Mouse (Mus musculus) hindbrain, postnatal 0 days (tissue): ENCODE measurements around the gene Ap1g1. TPM values are rescaled to one million over a fixed set of nuclear protein-coding genes. Genes with fewer than 3 reads are reported as not detected.

Experiments
- ATAC-seq: fragments of 200-750 bp; cut with Nextera tagmentation; 2 replicates; pipeline ENCODE4 v1.8.0; 2017; ENCODE audit warnings: mild to moderate bottlenecking, moderate TSS enrichment, moderate library complexity
- DNase-seq: peaks from one replicate; pipeline ENCODE4 v3.0.0-alpha.2; 2015; ENCODE audit warnings: low spot score
- H3K27ac ChIP-seq: fragments of 300-500 bp; sonication (generic); 2 replicates; pipeline ENCODE4 v1.5.1; 2014; ENCODE audit warnings: mild to moderate bottlenecking
- H3K27me3 ChIP-seq: fragments of 300-500 bp; sonication (generic); 2 replicates; pipeline ENCODE4 v1.6.1; 2014; ENCODE audit warnings: low read length, mixed read lengths; ENCODE audit not compliant: insufficient read depth
- H3K36me3 ChIP-seq: fragments of 300-500 bp; sonication (generic); 2 replicates; pipeline ENCODE4 v1.6.1; 2014; ENCODE audit warnings: low read length, mixed read lengths; ENCODE audit not compliant: insufficient read depth
- H3K4me1 ChIP-seq: fragments of 300-500 bp; sonication (generic); 2 replicates; pipeline ENCODE4 v1.6.1; 2014; ENCODE audit warnings: antibody characterized with exemption, low read length, mixed read lengths; ENCODE audit not compliant: insufficient read depth
- H3K4me2 ChIP-seq: fragments of 300-500 bp; sonication (generic); 2 replicates; pipeline ENCODE4 v1.6.1; 2014; ENCODE audit warnings: low read depth, mild to moderate bottlenecking, low read length, moderate library complexity, mixed read lengths
- H3K4me3 ChIP-seq: fragments of 300-500 bp; sonication (generic); 2 replicates; pipeline ENCODE4 v1.5.1; 2014; ENCODE audit warnings: low read length
- H3K9ac ChIP-seq: fragments of 300-500 bp; sonication (generic); replicated peaks from 2 replicates; pipeline ENCODE4 v1.6.1; 2014; ENCODE audit warnings: mild to moderate bottlenecking, low read length, moderate library complexity, mixed read lengths
- H3K9me3 ChIP-seq: fragments of 300-500 bp; sonication (generic); 2 replicates; pipeline ENCODE4 v1.6.1; 2016; ENCODE audit warnings: low read length, mixed read lengths
- CTCF ChIP-seq: IDR thresholded peaks from 2 replicates; pipeline ENCODE4 v1.5.1; 2016; ENCODE audit warnings: antibody characterized with exemption, control low read depth, low read depth
- WGBS: fragments of 180-500 bp; shearing (Covaris S2); extraction: QIAGEN DNeasy Blood & Tissue Kit; methylation state at CpG from one replicate; pipeline ENCODE4 v1.1.7; 2014; 5-methylcytosine and 5-hydroxymethylcytosine counted together
- polyA plus RNA-seq: library from polyadenylated mRNA; unstranded; fragments of >200 nt; fragmentation: Nextera tagmentation; extraction: Ambion mirVana; gene quantifications from 2 replicates; pipeline ENCODE4 v1.2.1, GENCODE M21; 2015
- total RNA-seq: library from RNA; depleted of rRNA; stranded (reverse); fragments of >200 nt; gene quantifications from 2 replicates; pipeline ENCODE4 v1.2.3, GENCODE M21; 2014

Gene Ap1g1
- total and polyA plus RNA-seq, 2 experiments from 2014 or later = 34.0 to 67.9 TPM

- no peak for TF ChIP-seq CTCF
- Histone ChIP-seq H3K27ac (peak overlapping the region; percentile 95), H3K4me1 (peaks cover 9% of the 10 kb centered on the region; the same call in 1 of the 2 replicates), H3K4me3 (peak overlapping the region; percentile 96), H3K9me3 (no peaks in the 10 kb centered on the region), H3K27me3 (no peaks in the 10 kb centered on the region), H3K9ac (peak overlapping the region; percentile 94), H3K36me3 (no peaks in the 10 kb centered on the region), H3K4me2 (peak overlapping the region; percentile 96)
- WGBS = 21% methylated on average over 24 of the region's 24 CpGs
- ATAC-seq = no peak
- no peak for DNase-seq
Measured at GRCm38 (mm10) chr8:109779431-109780228, 1.3 kb downstream of the Ap1g1 start.

- no peaks in the 10 kb centered on the region for H3K36me3 ChIP-seq
- peak overlapping the region; percentile 96; the same call in 1 of the 2 replicates for H3K4me2 ChIP-seq
- no peak overlapping the region for H3K9ac ChIP-seq
- WGBS = 66% methylated on average over 4 of the region's 4 CpGs
- no peak overlapping the region for H3K27ac ChIP-seq
- no peaks in the 10 kb centered on the region for H3K9me3 ChIP-seq
- no peaks in the 10 kb centered on the region for H3K27me3 ChIP-seq
- no peak overlapping the region for H3K4me3 ChIP-seq
- ATAC-seq = no peak
- no peak for DNase-seq
- no peak for TF ChIP-seq CTCF
- peaks cover 9% of the 10 kb centered on the region; the same call in 1 of the 2 replicates for H3K4me1 ChIP-seq
Measured at GRCm38 (mm10) chr8:109780548-109780947, 2.2 kb downstream of the Ap1g1 start.

- Histone ChIP-seq H3K9me3 (no peaks in the 10 kb centered on the region), H3K36me3 (no peaks in the 10 kb centered on the region), H3K4me1 (no peaks in the 10 kb centered on the region), H3K4me3 (no peak overlapping the region), H3K4me2 (no peak overlapping the region), H3K27me3 (no peaks in the 10 kb centered on the region), H3K9ac (no peak overlapping the region), H3K27ac (no peak overlapping the region)
- DNase-seq (no peak), ATAC-seq (no peak)
- no peak for TF ChIP-seq CTCF
- 90% methylated on average over 2 of the region's 2 CpGs for WGBS
Measured at GRCm38 (mm10) chr8:109790938-109791337, 12.6 kb downstream of the Ap1g1 start.

DNA sequence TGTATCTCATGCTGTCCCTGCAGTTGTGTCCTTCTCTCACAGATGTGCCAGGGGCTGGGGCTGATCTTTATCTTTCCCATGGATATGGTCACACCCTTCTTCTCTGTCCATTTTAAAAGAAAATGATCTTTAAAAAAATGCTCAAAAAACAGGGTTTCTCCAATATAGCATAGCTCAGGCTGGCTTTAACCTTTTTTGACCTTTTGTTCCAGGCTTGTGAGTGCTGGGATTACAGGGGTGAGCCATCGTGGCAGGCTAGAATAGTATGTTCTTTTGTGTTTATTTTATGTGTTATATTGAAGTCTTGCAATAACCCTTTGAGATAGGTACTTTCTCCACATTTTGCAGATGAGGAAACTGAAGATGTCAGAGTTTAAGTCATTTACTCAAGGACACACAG is 16.8 kb downstream of the Ap1g1 start:
- ATAC-seq = no peak
- Histone ChIP-seq H3K9me3 (no peaks in the 10 kb centered on the region), H3K4me3 (no peak overlapping the region), H3K4me2 (no peak overlapping the region), H3K27ac (no peak overlapping the region), H3K9ac (no peak overlapping the region), H3K4me1 (no peaks in the 10 kb centered on the region), H3K27me3 (no peaks in the 10 kb centered on the region), H3K36me3 (no peaks in the 10 kb centered on the region)
- no peak for TF ChIP-seq CTCF
- DNase-seq = no peak
- WGBS = 77% methylated on average over 1 of the region's 1 CpGs

DNA sequence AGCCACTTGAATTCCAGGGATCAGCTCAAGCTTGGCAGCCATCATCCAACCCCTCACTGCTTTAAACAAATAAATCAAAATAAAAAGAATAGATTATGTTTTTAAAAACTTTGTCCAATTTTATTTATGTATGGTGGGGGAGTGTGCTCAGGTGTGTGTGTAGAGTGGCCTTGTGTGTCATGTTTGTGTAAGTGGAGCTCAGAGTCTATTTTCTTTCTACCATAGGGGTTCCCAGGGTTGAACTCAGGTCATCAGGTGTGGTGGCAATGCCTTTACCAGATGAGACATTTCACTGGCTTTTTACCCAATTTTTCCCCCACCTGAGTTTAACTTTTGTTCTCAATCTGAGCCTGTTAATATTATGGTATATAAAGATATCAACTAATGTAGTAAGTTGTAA is 20.4 kb downstream of the Ap1g1 start:
- no peaks in the 10 kb centered on the region for H3K36me3 ChIP-seq
- no peaks in the 10 kb centered on the region for H3K27me3 ChIP-seq
- H3K4me2 ChIP-seq = no peak overlapping the region
- no peaks in the 10 kb centered on the region for H3K9me3 ChIP-seq
- ATAC-seq (no peak), DNase-seq (no peak)
- no peak overlapping the region for H3K4me3 ChIP-seq
- no peak for TF ChIP-seq CTCF
- no peaks in the 10 kb centered on the region for H3K4me1 ChIP-seq
- H3K27ac ChIP-seq = no peak overlapping the region
- H3K9ac ChIP-seq = no peak overlapping the region

DNA sequence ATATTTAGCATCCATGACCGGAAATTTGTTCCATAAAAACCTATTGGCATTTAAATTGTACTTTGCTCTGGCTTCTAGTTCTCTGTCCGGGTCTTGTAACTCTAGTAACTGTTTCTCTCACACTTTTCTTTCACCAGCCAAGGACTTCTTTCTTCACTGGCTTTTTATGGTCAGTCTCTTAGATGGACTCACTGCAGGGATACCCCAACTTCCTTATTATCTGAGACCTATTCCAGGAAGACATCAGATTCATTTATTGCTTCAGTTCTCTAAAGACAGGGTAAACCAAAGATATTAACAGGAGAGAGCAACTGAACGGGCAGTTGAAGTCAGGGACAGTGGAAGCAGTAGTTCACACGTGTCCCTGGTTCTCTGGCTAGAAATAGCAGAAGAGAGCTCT is 20.9 kb downstream of the Ap1g1 start:
- ATAC-seq (no peak), DNase-seq (no peak)
- H3K4me1 ChIP-seq = no peaks in the 10 kb centered on the region
- TF ChIP-seq CTCF = no peak
- H3K4me3 ChIP-seq = no peak overlapping the region
- no peaks in the 10 kb centered on the region for H3K9me3 ChIP-seq
- WGBS = 75% methylated on average over 4 of the region's 4 CpGs
- H3K27me3 ChIP-seq = no peaks in the 10 kb centered on the region
- no peaks in the 10 kb centered on the region for H3K36me3 ChIP-seq
- no peak overlapping the region for H3K27ac ChIP-seq
- H3K4me2 ChIP-seq = no peak overlapping the region
- H3K9ac ChIP-seq = no peak overlapping the region

GRCm38 (mm10) chr8:109800325-109800724 is 22.0 kb downstream of the Ap1g1 start:
- 81% methylated on average over 2 of the region's 2 CpGs for WGBS
- Histone ChIP-seq H3K27ac (no peak overlapping the region), H3K27me3 (no peaks in the 10 kb centered on the region), H3K36me3 (no peaks in the 10 kb centered on the region), H3K9me3 (no peaks in the 10 kb centered on the region), H3K4me3 (no peak overlapping the region), H3K4me2 (no peak overlapping the region), H3K9ac (no peak overlapping the region), H3K4me1 (no peaks in the 10 kb centered on the region)
- no peak for DNase-seq
- no peak for TF ChIP-seq CTCF
- ATAC-seq = no peak
